8 mouse cellular contexts compared by ENCODE assay signal in the genomic region with DNA sequence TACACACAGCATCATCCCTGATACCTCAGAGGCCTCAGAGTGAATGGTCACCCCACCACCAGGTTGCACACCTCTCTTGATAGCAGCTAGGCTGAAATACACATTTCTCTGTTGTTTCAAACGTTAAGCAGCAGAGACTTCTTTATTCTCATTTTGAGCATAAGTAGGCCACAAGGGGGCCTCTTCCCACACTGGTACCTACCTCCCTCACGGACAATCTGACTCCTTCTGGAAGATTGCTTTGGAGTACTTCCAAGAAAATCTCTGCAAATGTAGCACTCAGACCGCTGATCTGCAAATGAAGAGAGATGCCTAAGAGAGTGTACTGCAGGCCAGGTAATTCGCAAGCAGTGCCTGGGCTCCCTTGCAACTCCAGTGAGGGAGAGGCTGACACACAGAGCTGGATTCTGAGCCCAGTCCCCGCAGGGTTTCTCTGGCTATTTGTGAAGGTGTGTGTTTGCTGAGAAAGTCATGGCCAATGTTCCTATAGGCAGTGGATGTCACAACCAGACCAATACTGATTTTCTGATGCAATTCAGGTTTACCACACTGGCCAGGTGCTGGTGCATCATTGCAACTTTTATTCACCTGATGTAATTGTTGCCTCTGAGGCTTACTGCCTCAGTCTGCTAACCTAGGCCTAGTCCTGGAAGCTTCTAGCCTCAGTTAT. TPM values are rescaled to one million over a fixed set of nuclear protein-coding genes. Genes with fewer than 3 reads are reported as not detected.
A peak's percentile ranks its signal among the peaks of the same experiment; 100 is the strongest.
DNase-seq lines count a peak whose midpoint lies in the region.

No protein-coding gene starts in this region.

- H3K36me3 ChIP-seq in splenic B cell, adult 2 months (ENCODE audit: control insufficient read depth, insufficient read depth, low read length, poor library complexity, severe bottlenecking): no peaks in the 10 kb centered on the region

- H3K27me3 ChIP-seq in splenic B cell, adult 2 months (ENCODE audit: control insufficient read depth, insufficient read depth, low read length, poor library complexity, severe bottlenecking): no peaks in the 10 kb centered on the region

- peak; percentile 26 for DNase-seq in adrenal gland, postnatal 10 days
- no peak for DNase-seq in adrenal gland, postnatal 4 days (ENCODE audit: low spot score in 2 of 2)
- DNase-seq in layer of hippocampus, adult 18-20 months (ENCODE audit: low spot score in 2 of 2): peak; percentile 18 to 73
- no peak for DNase-seq in layer of hippocampus, adult 9-10 months (ENCODE audit: low spot score)
- DNase-seq in cerebellum, adult 9-11 months: peak; percentile 65
- peak; percentile 31 to 48 for DNase-seq in layer of hippocampus, adult 8-10 months (ENCODE audit: low spot score in 2 of 2)
- DNase-seq in splenic B cell, adult 2 months (ENCODE audit: low read depth, low spot score): peak; percentile 8
- no peak for DNase-seq in urinary bladder, postnatal 10 days (ENCODE audit: low spot score)

RNA-seq across cellular contexts. Expression of a gene that starts 13.6 kb away (rescaled TPM):
- total RNA-seq in adrenal gland, postnatal 10 days (2021): 10 to 100 TPM; 10.7 to 11.6 TPM
- total RNA-seq in adrenal gland, postnatal 4 days (2021): 10 to 100 TPM in 1 of 2 experiments, 1 to 10 TPM in 1; 9.8 to 11.0 TPM
- total RNA-seq in layer of hippocampus, adult 18-20 months (2021): 1 to 10 TPM; 8.0 TPM
- total RNA-seq in layer of hippocampus, adult 8-10 months (2022): 1 to 10 TPM; 7.9 to 9.9 (median 9.2) TPM

RNA-seq across cellular contexts. Expression of a gene that starts 35.7 kb away (rescaled TPM):
- total RNA-seq in adrenal gland, postnatal 10 days (2021): under 1 TPM in 1 of 2 experiments, not detected in 1; 0.30 TPM
- under 1 TPM in 1 of 2 experiments, not detected in 1; 0.23 TPM for total RNA-seq in adrenal gland, postnatal 4 days (2021)
- total RNA-seq in layer of hippocampus, adult 18-20 months (2021): under 1 TPM; 0.36 to 0.77 TPM
- under 1 TPM in 3 of 4 experiments, not detected in 1; 0.38 to 0.98 (median 0.41) TPM for total RNA-seq in layer of hippocampus, adult 8-10 months (2022)

RNA-seq across cellular contexts. Expression of a gene that starts 56.7 kb away (rescaled TPM):
- total RNA-seq in adrenal gland, postnatal 10 days (2021): 10 to 100 TPM; 65.0 to 67.0 TPM
- 10 to 100 TPM; 68.5 to 79.0 TPM for total RNA-seq in adrenal gland, postnatal 4 days (2021)
- total RNA-seq in layer of hippocampus, adult 18-20 months (2021): 100 to 1,000 TPM; 373 to 390 TPM
- 100 to 1,000 TPM; 340 to 373 (median 364) TPM for total RNA-seq in layer of hippocampus, adult 8-10 months (2022)

RNA-seq across cellular contexts. Expression of a gene that starts 57.3 kb away (rescaled TPM):
- 100 to 1,000 TPM; 482 to 541 TPM for total RNA-seq in adrenal gland, postnatal 10 days (2021)
- 100 to 1,000 TPM; 344 to 355 TPM for total RNA-seq in adrenal gland, postnatal 4 days (2021)
- total RNA-seq in layer of hippocampus, adult 18-20 months (2021): 10 to 100 TPM; 60.5 to 73.3 TPM
- 100 to 1,000 TPM in 2 of 4 experiments, 10 to 100 TPM in 2; 40.3 to 175 (median 106) TPM for total RNA-seq in layer of hippocampus, adult 8-10 months (2022)

RNA-seq across cellular contexts. Expression of a gene that starts 57.6 kb away (rescaled TPM):
- 10 to 100 TPM; 62.5 to 73.7 TPM for total RNA-seq in adrenal gland, postnatal 10 days (2021)
- total RNA-seq in adrenal gland, postnatal 4 days (2021): 10 to 100 TPM; 64.5 to 67.5 TPM
- 10 to 100 TPM; 70.4 to 74.7 TPM for total RNA-seq in layer of hippocampus, adult 18-20 months (2021)
- 10 to 100 TPM; 65.1 to 69.0 (median 66.7) TPM for total RNA-seq in layer of hippocampus, adult 8-10 months (2022)

Comparison
In these comparisons a context has a peak if more than half of its experiments do, and no peak if none do; other contexts are left out.
1. DNase-seq: peak in adrenal gland, postnatal 10 days (single experiment), layer of hippocampus, adult 18-20 months (2 of 2), cerebellum, adult 9-11 months (single experiment), layer of hippocampus, adult 8-10 months (2 of 2) and splenic B cell, adult 2 months (single experiment); none in adrenal gland, postnatal 4 days (0 of 2), layer of hippocampus, adult 9-10 months (single experiment) and urinary bladder, postnatal 10 days (single experiment).
2. RNA of a gene that starts 56.7 kb away (total RNA-seq): 373 to 390 TPM in layer of hippocampus, adult 18-20 months and 340 to 373 TPM in layer of hippocampus, adult 8-10 months; 68.5 to 79.0 TPM in adrenal gland, postnatal 4 days and 65.0 to 67.0 TPM in adrenal gland, postnatal 10 days; every median in the first group is over 4 times any median in the second.